ENCODE assay signal across 16 mouse cellular contexts in genomic region chr7:44615987-44616386, GRCm38 (mm10). TPM values are rescaled to one million over a fixed set of nuclear protein-coding genes. Genes with fewer than 3 reads are reported as not detected.
"Had no signal": no experiment of that assay in that cellular context is flagged by ENCODE, and none has a peak within 500 bp of the region (broad histone marks: within the 10 kb centered on the region; RNA-seq: fewer than 3 reads in every experiment).

No protein-coding gene starts in this region.

- H3K27ac ChIP-seq: left cerebral cortex, adult 2 months; limb, embryonic 10.5 days; midbrain, embryonic 10.5 days; neural tube, embryonic 15.5 days had no signal

- DNase-seq: kidney, postnatal 14 days; lung, embryonic 14.5 days; lung, postnatal 10 days; lung, postnatal 4 days; midbrain, embryonic 14.5 days; retina, postnatal 1 day; right cerebral cortex, postnatal 4 days; spleen, adult 18-20 months; thymus, adult 18-20 months; thymus, postnatal 14 days had no signal

- H3K36me3 ChIP-seq: limb, embryonic 10.5 days; midbrain, embryonic 10.5 days; neural tube, embryonic 15.5 days had no signal

- H3K9me3 ChIP-seq: limb, embryonic 10.5 days; neural tube, embryonic 15.5 days had no signal

- H3K9ac ChIP-seq: lung, embryonic 14.5 days; neural tube, embryonic 15.5 days had no signal

- H3K4me3 ChIP-seq: left cerebral cortex, adult 2 months; limb, embryonic 10.5 days; midbrain, embryonic 10.5 days; myocyte; neural tube, embryonic 15.5 days had no signal

- H3K4me2 ChIP-seq: liver, embryonic 11.5 days; lung, embryonic 14.5 days had no signal

RNA-seq across cellular contexts. Expression of gene Napsa, which starts 43.8 kb away (rescaled TPM):
- polyA plus RNA-seq: myocyte had no signal
